Mouse (Mus musculus) CD8-positive naive resting alpha-beta T cell, adult 2 months (primary cell): ENCODE results near the gene Lyrm7.
A peak's percentile ranks its signal among the peaks of the same experiment; 100 is the strongest.

Experiments used
- DNase-seq, 2 experiments: peaks; one replicate each; pipeline ENCODE4 v3.0.0; 2022; ENCODE audit warnings: low read depth in 2 of 2, low spot score in 2 of 2

Lyrm7 gene

DNA sequence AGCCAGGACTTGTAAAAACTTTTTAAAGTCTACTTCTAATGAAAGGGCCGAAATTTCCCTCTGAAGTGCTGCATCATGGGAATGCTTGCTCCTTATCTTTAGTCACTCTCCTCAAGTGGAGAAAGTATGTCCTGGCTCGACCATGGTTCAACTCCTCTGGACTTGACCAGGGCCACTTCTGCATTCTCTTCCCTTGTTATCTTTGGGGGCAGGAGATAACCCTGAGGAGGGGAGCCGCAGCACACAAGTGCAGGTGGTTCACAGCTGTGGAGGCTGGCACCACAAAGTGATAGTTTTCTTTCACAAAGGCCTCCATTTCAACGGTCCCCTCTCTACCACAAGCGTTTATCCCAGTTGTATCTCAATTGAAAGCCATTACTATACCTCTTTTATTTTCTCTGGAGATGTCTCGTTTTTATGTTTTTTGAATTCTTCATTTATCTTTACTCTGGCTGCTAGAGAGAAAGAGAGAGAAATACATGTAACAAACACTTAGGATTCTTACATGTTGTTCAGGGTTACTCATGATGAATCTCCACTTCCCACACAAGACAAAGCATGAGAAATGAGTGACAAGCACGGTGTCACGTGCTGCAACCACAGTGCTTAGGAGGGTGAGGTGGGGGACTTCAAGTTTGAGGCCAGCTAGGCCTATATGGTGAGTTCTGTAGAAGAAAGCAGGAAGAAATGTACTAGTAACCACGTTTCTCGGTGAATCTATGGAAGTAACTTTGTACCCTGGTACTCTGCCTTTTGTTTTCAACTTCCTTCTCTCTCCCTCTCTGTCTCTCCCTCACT is 10.6 kb downstream of the Lyrm7 start:
- DNase-seq: peak in 1 of 2 experiments; percentile 28

DNA sequence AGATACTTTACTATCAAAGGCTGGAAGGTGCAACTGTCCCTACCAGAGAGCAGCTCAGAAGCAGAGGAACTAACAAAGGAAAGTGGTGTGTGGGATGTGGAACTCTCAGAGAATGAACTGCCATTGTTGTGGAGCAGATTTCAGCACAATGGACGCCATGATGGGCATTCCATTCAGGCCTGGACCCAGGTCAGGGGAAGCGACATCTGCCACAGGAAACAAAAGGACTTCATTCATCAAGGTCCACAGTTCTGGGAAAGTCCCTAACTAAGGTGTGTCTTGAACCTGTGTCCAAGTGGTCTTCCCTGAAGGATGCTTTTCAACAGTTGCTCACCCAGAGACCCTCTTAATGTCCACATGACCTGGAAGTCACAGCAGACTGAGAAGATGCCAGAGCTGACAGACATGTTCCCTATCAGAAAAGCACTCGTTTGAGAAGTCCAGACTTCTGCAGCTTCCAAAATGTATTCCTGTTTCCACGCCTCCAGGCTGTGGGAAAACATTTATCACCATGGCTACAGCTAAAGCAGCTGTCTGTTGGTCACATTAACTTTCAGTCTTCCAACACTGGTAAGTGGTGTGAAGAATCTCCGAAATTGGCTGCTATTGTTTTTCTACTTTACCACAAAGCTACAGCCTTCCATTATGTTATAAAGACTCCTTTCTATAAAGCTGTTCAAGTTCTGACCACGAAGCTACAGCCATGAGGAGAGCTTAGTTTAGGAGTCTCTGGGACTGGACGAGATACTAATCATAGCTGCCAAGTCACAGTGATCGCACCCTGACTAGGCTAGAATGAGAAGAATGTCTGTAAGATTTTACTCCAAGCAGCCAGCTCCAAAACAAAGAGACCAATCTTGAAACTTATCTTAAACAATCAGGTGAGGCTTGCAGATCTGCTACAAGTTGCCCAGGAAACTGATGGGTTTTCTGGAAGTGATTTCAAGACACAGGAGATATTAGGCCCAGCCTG is 15.0 kb downstream of the Lyrm7 start:
- DNase-seq: no peak

DNA sequence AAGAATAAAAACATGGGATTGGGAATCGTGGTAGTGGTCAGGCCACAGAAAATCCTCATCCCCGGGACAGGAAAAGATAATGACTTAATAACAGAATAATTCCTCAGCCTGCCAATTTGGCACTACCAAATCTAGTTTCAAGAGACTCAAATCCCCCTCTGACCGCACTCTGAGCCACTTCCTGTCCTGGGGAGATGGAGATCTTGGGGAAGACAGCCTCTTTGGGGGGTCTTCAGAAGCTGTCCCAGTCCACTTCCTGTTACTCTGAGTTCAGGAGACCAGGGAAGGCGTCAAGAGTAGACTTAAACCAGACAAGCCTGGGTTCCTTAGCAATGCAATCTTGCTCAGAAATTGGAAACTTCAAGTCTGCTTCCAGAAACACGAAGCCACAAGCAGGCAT is 15.8 kb downstream of the Lyrm7 start:
- peak in 1 of 2 experiments; percentile 14 for DNase-seq

- DNase-seq: peak; percentile 48 to 66
Observed at GRCm38 (mm10) chr11:54844424-54844823, 16.3 kb downstream of the Lyrm7 start.

DNA sequence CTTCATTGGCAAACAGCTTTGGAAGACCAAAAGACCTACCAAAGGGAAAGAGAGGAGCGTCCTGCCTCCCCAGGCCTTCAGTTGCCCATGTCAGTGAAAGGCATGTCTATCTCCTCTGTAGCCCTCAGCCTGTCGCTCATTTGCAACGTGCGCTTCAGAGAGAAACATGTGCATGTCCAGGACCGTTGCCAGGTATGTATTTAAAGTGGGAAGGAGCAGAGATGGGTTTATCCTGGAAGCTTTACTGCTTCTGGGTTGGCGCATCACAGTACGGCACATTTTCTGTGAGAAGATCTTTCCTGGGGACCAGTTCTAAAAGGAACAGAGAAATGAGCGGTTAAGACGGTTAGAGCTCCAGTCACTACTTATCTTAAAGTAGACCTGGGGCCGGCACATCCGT is 19.8 kb downstream of the Lyrm7 start:
- DNase-seq: no peak

DNA sequence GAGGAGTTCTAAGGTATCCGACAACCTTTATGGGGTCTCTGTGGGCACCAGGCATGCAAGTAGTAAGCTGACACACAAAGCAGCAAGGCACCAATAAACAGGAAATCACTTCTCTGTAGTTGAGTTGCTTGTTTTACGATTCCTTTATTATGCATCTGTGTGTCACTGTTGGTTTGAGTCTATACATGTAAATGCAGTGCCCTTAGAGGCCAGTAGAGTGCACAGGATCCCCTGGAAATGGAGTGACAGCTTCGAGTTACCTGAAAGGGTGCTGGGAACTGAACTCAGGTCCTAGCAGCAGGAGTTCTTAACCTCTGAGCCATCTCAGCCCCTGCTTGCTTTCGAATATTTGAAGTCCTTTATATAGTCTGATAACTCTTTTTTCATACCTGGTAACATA is 21.0 kb downstream of the Lyrm7 start:
- no peak for DNase-seq

GRCm38 (mm10) chr11:54836106-54836505 is 24.6 kb downstream of the Lyrm7 start:
- no peak for DNase-seq

DNA sequence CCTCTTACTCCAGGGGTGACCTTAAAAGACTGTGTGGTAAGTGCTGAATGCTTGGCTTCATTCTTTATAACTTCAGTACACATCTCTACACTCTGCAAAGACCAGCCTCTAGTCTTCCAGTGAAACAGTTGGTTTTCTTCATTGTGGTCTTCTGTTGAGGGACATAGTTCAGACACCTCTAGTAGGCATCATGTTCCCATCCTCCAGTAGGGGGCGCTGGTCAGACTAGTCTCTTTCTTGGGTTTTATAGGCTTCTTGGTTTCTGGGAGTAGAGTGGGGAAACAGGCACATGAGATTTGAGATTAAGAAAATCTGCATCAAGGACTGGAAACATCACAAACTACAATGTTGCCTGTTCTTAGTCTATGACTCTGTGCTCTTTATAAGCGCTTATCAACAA is 26.1 kb downstream of the Lyrm7 start:
- DNase-seq: peak; percentile 40 to 52

GRCm38 (mm10) chr11:54833833-54834232 is 26.9 kb downstream of the Lyrm7 start:
- no peak for DNase-seq

DNA sequence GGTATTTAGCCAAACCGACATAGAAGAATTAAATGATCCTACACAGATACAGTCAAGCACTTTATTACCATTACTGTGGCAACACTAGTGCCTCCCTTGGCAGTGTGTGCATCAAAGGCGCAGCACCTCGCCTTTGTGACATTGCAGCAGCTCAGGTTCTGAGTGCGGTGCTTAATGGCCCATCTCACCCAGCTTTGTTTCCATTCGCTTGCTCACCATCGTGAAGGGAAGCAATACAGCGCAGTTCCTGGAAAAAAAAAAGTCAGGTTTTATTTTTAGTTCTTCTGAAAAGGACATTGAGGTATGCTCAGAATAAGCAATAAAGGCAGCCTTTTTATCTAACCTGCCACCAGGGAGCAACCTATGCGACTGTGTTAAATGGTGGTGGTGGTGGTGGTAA is 33.9 kb downstream of the Lyrm7 start:
- DNase-seq: no peak

DNA sequence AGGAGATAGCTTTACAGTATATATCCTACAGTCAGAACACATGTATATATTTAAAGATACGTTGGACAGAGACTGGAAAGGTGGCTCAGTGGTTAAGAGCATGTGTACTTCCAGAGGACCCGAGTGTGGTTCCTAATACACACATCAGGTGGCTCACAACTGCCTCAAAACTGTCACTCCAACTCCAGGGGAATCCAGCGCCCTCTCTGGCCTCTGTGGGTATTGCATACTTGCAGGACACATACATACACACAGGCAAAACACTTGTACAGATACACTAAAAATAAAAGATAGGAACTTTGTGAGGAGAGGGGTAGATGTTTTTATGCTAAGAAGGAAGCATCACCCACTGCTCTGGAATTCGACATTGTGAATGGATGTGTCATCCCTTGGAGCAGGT is 34.9 kb downstream of the Lyrm7 start:
- no peak for DNase-seq

DNA sequence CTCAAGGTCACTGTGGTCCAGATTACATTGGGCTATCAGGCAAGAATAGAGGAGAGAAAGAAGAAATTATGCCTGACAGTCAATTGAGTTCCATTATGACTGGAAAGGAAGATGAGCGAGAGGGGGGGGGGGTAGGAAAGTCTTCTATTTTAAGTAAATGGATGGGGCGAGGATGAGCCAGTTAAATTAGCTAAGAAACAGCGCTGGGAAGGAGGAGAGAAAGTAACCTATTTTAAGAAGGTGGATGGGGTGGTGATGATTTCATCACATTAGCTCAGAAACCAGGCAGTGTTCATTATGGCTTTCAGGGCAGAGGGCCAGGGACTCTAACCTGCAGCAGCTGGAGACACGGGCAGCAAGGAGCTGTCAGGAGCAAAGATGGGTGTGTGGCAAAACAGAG is 37.2 kb downstream of the Lyrm7 start:
- no peak for DNase-seq

GRCm38 (mm10) chr11:54819489-54819888 is 41.2 kb downstream of the Lyrm7 start:
- DNase-seq: no peak

GRCm38 (mm10) chr11:54817449-54817848 is 43.3 kb downstream of the Lyrm7 start:
- DNase-seq: no peak

DNA sequence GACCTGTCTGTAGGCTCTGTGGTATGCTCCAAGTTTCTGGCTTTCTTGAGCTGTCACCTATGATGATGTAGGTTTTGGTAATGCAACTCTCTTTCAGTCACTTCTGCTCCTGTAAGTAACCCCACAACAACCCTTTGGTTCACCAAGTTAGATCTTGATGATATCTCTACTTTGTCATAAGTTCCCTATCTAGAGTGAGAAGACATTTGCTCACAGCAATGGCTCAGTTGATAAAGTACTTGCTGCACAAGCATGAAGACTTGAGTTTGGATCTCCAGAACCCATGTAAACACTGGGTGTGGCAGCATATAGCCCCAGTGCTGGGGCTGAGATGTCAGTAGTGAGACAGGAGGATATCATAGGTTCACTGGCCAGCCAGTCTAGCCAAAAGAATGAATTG is 45.1 kb downstream of the Lyrm7 start:
- no peak for DNase-seq

DNA sequence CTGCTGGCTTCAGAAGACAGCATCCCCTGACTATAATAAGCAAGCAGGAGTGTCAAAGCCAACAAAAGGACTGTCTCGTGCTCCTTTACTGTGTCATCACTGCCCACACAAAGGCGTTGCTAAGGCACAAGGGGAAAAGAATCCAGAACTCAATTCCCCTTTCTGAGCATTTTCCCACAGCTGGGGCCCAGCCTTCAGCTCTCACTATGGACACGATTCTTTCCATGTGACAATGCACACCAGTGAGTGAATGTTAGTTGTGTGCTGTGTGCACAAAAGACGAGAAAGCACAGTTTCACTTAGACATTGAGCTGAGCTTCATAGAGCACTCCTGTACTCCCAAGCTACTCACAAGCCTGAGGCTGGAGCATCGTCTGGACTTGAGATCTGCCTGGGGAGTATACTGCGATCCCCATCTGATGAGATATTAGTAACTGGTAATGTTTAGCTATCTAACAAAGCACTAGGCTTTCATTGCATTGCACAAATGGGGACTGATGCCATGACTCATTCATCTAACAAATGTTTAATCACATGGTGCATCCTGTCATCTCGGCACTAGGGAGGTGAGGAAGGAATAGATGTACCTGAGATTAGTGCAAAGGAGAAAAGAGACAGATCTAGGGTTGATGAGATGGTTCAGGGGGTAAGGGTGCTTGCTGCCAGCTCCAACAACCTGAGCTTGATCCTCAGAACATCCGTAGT is 47.8 kb downstream of the Lyrm7 start:
- DNase-seq: no peak

DNA sequence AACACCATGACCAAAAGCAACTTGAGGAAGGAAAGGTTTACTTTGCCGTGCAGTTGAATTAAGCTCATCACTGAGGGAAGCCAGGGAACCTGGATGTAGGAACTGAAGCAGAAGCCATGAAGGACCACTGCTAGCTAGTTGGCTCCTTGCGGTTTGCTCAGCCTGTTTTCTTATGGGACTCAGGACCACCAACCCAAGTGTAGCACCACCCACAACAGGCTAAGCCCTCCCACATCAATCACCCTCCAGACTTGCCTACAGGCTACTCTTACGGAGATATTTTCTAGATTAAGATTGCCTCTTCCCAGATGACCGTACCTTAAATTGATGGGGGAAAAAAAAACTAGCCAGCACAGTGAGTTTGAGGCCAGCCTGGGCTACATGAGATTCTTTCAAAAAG is 48.4 kb downstream of the Lyrm7 start:
- DNase-seq: no peak

GRCm38 (mm10) chr11:54811054-54811453 is 49.7 kb downstream of the Lyrm7 start:
- no peak for DNase-seq

DNA sequence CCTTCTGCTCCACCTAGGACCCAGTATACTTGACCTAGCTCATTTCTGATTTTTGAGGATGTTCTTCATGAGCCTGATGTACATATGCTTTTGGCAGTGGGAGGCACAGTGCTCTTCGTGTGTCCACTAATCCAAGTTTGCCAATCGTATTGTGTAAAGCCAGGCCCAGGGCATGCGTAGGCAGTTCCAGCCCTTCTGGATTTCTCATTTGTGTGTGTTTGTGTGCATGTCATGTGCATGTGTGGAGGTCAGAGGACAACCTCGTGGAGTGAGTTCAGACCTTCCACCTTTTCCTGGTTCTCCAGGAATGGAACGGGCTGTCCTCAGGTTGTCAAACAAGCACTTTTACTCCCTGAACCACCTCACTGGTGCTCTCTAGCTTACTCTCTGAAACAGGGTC is 51.1 kb downstream of the Lyrm7 start:
- DNase-seq: no peak

DNA sequence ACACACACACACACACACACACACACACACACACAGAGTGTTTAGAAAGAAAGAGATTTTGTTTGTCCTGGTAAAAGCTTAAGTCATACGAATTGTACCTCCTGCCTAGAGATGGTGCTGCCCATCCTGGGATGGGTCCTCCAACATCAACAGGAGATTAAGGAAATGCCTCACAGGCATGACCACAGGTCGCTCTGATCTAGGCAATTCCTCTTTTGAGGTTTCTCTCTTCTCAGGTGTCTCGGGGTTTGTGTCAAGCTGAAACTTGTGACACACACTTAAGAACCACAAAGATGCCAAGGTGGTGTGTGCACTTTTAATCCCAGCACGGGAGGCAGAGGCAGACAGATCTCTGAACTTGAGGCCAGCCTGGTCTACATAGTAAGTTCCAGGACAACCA is 52.5 kb downstream of the Lyrm7 start:
- no peak for DNase-seq

- peak in 1 of 2 experiments; percentile 43 for DNase-seq
Observed at GRCm38 (mm10) chr11:54807669-54808068, 53.0 kb downstream of the Lyrm7 start.

DNA sequence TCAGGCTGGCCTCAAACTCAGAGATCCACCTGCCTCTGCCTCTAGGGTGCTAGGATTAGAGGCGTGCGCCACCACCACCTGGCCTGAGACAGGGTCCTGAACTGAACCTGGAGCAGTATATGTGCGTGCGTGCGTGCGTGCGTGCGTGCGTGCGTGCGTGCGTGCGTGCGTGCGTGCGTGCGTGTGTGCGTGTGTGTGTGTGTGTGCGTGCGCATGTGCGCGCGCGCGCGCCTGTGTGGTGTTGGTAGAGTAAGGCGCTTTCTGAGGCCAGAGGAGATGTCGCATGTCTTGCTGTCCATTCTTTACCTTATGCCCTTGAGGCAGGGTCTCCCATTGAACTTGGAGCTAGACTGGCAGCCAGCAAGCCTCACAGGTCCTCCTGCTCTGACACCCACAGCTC is 53.8 kb downstream of the Lyrm7 start:
- DNase-seq: no peak
